Mouse (Mus musculus) left cerebral cortex, adult 8-10 months (tissue): ENCODE data around the gene Gtse1. TPM values are rescaled to one million over a fixed set of nuclear protein-coding genes. Genes with fewer than 3 reads are reported as not detected.

Experiments used
- DNase-seq, 2 experiments: peaks; one replicate each; pipeline ENCODE4 v3.0.0; 2022; ENCODE audit warnings: low spot score in 2 of 2
- total RNA-seq, 4 experiments: library from RNA; stranded (reverse); gene quantifications; 2 replicates each; pipeline ENCODE4 v1.2.4; 2022

The Gtse1 gene
- total RNA-seq, 4 experiments from 2014 or later, result 0.44 to 0.95 (median 0.50) TPM

DNA sequence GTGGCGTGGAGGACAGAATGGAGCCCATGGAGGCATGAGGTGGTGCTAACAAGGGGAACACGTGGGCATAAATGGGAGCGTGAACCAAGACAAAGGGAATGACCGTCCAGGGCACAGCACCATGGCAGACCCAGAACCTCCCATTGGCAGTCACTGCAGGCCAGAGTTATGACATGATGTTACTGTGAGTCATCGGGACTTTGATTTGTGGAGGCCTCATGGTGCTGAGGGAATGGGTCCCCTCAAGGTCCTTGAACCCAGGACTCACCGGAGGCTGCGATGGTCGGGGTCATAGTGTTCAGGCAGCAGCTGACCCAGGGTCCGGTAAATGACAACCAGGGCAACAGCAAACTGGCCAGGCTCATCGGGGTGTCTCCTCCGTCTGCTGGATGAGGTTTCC, 62.3 kb downstream of the Gtse1 start:
- no peak for DNase-seq

Other genes starting within 250 kb of the Gtse1 start
- 1 to 10 TPM; 2.8 to 3.6 (median 3.3) TPM for gene Ppara, start 124.8 kb upstream of the Gtse1 start, total RNA-seq
- gene Cdpf1, start 48.0 kb upstream of the Gtse1 start, total RNA-seq, result 10 to 100 TPM; 19.8 to 23.5 (median 22.4) TPM
- gene Pkdrej, start 38.0 kb upstream of the Gtse1 start, total RNA-seq, result 1 to 10 TPM; 1.0 to 1.5 (median 1.3) TPM
- 10 to 100 TPM in 2 of 4 experiments, 1 to 10 TPM in 2; 5.8 to 13.3 (median 9.6) TPM for gene Ttc38, start 27.4 kb upstream of the Gtse1 start, total RNA-seq
- 10 to 100 TPM; 26.3 to 37.9 (median 29.8) TPM for gene Trmu, start 19.6 kb downstream of the Gtse1 start, total RNA-seq
- gene Celsr1, start 174.0 kb downstream of the Gtse1 start, total RNA-seq, result 1 to 10 TPM; 5.5 to 6.9 (median 6.2) TPM
- gene Gramd4, start 197.9 kb downstream of the Gtse1 start, total RNA-seq, result 10 to 100 TPM; 31.1 to 39.9 (median 34.5) TPM